Mouse (Mus musculus): ENCODE data around the gene Gm6614.

DNA sequence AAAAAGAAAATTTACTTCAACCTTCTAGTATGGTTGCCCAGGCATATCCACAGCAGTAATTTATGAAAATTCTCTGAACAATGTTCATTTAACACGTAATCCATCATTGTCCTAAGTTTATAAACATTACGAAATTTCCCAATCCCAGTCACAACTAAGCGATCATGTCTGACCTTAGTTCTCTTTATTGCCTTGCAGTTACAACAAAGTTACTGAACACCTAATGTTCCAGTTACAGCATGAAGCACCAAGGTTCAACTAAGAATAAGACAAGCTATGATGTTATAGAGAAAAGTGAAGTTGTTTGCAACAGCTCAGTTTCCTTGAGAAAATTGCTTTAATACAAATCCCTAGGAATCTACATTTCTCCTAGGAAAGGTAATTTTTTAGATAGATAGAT lies 10.5 kb upstream of the Gm6614 start:
- TF ChIP-seq CTCF (conservative IDR thresholded peaks at IDR 0.05; ENCODE audit: low read length) (no peak), POU5F1 (IDR thresholded peaks at IDR 0.05; ENCODE audit: borderline replicate concordance, low read length) (no peak)

Data from E14TG2a.4 (cell line).